Mouse (Mus musculus) neutrophil, adult 5-6 weeks (primary cell): ENCODE data around the gene Clic5. TPM values are rescaled to one million over a fixed set of nuclear protein-coding genes. Genes with fewer than 3 reads are reported as not detected.

Source experiments
- total RNA-seq: library from RNA; stranded (forward); fragments of 200-1000 nt; gene quantifications from 2 replicates; pipeline ENCODE4 v1.2.3, GENCODE M21; 2017

The Clic5 gene
- total RNA-seq, 1 experiment from 2014 or later, result 0.93 TPM

Other genes starting within 250 kb of the Clic5 start
- 0.86 and 1.6 TPM in 2 replicates for gene Enpp5, start 109.8 kb upstream of the Clic5 start, total RNA-seq
- gene Enpp4, start 82.8 kb upstream of the Clic5 start, total RNA-seq, result 1.2 and 1.5 TPM in 2 replicates